Mouse (Mus musculus) liver (tissue): ENCODE data around the gene Gpr75.

Source experiments
- DNase-seq: peaks from one replicate; pipeline ENCODE4 v3.0.0-alpha.2; 2020; ENCODE audit warnings: mixed read lengths

The Gpr75 gene

DNA sequence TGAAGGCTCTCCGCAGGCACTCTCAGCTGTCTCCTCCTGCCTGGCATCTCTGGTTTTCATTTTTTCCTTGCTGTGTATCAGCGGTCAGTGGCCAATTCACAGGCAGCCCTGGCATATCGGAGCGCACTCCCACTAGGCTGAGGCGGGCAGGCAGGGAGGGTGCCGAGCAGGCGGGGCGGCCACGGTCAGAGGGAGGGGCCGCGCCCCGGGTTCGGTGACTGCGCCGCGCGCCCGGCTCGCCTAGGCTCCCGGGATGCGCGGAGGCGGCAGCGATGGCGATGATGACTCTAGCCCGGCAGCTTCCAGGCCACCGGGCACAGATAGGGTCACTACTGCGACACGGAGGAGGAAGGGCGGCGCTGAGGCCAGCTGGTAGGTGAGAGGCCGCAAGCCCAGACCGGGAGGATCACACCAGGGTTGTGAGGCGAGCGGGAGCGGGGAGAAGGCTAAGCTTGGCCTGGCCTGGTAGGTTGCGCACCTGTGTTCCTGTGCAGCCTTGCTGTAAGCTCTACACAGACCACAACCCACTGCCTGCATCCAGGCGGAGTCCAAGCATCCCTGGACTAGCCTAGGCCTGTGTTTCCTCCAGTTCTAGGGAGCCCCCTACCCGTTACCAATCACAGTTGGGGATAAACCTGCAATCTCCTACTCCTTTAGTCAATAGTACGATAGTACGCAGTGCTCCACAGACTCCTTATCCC, at the start of gene Gpr75, which contains the start of gene Asb3:
TSS of gene Gpr75 (plus strand) at position 188 of the 701 bp plus-strand sequence.
TSS of gene Asb3 (plus strand) at position 246 of the 701 bp plus-strand sequence.
- peak; percentile 59 for DNase-seq

GRCm38 (mm10) chr11:30838793-30839192, 46.4 kb upstream of the Gpr75 start:
- no peak for DNase-seq

DNA sequence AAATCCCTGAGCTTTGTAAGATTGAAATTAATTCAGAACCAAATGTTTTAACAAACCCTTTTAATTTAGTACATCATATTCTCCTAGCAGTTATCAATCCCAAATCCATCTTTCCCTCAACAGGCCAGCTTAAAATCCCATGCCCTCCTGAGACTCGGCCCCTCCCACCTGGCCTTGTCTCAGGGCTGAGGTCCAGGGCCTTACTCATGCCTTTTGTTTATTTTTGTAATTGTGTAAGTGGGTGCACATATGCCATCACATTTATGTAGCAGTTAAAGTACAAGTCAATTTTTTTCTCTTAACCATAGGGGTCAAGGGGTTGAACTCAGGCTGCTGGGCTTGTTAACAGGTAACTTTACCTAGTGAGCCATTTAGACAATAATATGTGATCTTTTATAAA, 40.8 kb upstream of the Gpr75 start:
- no peak for DNase-seq

DNA sequence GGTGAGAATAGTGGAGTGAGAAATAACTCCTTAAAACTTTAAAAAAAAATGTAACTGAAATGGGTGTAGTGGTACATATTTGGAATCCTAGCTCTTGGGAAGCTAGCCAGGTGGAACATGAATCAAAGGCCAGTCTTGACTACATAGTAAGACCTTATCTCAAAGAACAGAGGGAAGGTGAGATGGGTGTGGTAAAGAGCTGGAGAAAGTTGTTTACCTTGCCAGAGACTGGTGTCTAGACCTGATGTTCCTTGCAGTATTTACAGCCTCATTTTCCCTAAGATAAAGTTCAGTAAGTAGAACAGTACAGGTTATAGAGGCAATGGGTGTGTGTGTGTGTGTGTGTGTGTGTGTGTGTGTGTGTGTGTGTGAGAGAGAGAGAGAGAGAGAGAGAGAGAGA, 12.7 kb upstream of the Gpr75 start:
- DNase-seq = no peak

- no peak for DNase-seq
Measured at GRCm38 (mm10) chr11:30888153-30888552, 3.0 kb downstream of the Gpr75 start.

DNA sequence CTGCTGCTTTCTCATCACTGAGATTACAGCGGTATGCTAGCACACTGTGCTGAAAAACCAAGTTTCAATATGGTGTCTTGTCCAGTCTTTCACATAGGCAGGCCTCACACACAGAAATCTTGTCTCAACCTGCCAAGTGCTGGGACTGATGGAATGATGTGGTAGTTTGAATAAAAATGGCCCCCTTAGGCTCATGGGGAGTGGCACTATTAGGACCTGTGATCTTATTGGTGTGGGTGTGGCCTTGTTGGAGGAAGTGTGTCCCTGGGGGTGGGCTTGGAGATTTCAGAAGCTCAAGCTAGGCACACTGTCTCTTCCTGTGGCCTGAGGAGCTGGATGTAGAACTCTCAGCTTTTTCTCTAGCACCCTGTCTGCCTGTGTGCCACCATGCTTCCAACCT, 11.0 kb downstream of the Gpr75 start:
- no peak for DNase-seq

DNA sequence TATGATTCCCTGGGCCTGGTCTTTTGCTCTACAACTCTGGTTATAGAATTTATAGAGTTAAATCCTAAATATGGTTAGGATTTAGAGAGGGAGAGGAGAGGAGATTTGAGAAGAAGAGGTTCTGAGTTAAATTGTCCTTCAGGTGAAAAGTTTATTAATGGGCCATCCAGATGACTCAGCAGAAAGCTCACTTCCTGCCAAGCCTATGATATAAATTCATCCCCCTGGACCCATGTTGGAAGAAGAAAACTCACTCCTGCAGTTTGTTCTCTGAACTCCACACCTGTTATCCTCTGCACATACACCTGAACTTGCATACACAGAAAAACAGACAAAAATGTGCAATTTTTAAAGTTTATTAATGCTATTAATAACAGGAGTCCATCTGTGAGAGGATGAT, 14.2 kb downstream of the Gpr75 start:
- DNase-seq = no peak

GRCm38 (mm10) chr11:30912311-30912710, 27.2 kb downstream of the Gpr75 start:
- no peak for DNase-seq

DNA sequence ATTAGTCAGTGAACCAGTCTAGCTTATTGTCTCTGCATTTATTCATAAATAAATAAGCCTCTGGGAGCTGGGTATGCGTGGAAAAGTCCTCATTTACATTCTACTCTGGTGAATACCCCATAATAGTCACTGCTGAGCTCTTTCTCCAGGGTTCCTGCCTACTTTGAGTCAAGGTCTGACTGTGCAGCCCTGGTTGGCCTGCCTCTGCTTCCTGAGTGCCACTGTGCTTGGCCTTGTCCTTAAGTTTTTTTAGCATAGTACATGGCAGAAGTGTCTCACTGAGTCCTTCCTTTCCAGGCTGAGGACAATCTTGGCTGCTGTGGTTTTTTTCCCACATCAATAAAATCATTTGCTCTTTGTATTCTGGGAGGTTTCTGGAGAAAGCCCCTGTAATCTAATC, 35.5 kb downstream of the Gpr75 start:
- DNase-seq = no peak

GRCm38 (mm10) chr11:30923283-30923682, 38.1 kb downstream of the Gpr75 start:
- no peak for DNase-seq

DNA sequence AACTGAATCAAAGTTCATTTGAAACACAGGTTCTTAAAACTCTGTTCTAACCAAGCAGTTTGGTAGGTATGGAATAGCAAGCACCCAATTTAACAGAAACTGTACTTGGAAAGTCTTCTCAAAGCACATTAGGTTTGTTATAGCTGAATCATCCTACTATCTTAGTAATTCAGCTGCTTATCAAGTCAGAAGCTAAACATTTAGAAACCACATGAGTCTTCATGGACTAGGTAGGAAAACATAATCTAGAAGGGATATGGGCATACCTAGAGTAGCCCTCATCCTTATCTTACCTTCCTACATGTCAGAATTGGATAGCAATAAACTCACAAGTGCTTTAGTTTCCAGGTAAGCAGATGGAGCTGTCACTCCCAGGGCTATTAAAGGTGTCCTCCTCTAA, 42.9 kb downstream of the Gpr75 start:
- no peak for DNase-seq

DNA sequence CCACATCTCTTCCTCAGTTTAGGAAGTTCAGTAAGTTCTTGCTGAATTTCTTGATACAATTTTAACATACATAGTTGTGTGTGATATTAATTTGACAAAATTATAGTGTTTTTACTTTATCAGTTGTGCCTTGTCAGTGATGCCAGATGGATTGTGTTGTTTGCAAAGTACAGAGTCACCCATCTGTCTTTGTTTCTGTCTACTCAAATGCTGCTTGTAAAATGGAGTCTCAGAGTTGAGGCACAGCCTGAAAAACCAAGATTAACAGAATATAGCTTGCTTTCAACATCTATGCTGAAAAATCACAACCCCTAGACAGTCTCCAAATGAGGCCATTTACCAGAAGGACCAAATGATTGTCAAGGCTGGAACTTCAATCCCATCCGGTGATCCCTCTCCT, 43.3 kb downstream of the Gpr75 start:
- no peak for DNase-seq
